Mouse (Mus musculus): ENCODE data around the gene Ifnb1.

The Ifnb1 gene

GRCm38 (mm10) chr4:88501247-88501646 is 21.3 kb downstream of the Ifnb1 start:
- no peak for DNase-seq (ENCODE audit: low spot score)

DNA sequence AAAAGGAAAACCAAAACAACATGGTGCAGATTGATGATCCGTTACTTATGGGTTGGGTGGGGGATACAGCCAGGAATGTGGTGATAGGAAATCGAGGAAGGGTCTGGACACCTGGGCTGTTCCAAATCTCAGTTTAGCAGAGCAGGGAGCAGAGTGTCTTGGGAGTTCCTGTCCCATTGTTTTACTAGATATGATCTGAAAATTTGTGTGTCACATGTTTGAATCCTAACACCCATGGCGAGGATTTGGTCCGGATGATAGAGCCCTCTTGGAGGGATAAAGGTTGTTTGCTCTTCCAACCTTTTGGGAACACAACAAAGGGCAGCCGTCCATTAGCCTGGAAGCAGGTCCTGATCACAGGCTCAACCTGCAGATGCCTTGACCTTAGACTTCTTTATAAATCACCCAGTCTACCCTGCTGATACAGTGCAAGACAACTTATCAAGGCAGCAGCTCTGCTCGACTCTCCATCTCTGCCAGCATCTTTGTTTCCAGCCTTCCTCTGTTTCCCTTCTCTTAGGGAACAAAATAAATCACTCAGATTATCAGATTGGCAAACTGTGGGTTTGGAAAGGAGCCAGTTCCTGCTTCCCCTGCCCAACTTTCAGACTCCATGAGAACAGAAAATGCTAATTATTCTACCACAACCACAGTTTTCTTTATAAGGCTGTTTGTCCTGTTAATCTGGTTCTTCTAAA is 26.1 kb downstream of the Ifnb1 start:
- DNase-seq (ENCODE audit: low spot score), result no peak

- no peak for DNase-seq (ENCODE audit: low spot score)
These were observed 33.0 kb downstream of the Ifnb1 start for GRCm38 (mm10) chr4:88489622-88490021.

GRCm38 (mm10) chr4:88488107-88488506 is 34.5 kb downstream of the Ifnb1 start:
- DNase-seq (ENCODE audit: low spot score), result no peak

- no peak for DNase-seq (ENCODE audit: low spot score)
These were observed 42.4 kb downstream of the Ifnb1 start for GRCm38 (mm10) chr4:88480130-88480529.

DNA sequence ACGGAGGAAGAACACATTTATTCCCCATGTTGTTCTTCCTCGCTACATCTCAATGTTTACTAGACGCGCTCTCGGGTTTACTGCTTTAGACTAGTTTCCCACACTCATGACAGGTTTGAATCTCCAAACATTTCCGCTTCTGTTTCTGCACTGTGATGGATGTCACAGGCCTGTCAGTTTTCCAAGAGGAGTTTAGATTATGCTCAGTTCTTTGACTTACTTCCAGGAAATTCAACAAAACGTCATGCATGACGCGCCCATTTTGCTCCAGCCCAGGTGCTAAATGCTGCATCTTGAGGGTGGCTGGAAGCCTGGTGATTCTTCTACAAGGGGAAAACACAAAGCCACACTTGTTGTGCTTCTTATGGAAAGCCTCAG is 43.8 kb downstream of the Ifnb1 start:
- DNase-seq (ENCODE audit: low spot score), result no peak

DNA sequence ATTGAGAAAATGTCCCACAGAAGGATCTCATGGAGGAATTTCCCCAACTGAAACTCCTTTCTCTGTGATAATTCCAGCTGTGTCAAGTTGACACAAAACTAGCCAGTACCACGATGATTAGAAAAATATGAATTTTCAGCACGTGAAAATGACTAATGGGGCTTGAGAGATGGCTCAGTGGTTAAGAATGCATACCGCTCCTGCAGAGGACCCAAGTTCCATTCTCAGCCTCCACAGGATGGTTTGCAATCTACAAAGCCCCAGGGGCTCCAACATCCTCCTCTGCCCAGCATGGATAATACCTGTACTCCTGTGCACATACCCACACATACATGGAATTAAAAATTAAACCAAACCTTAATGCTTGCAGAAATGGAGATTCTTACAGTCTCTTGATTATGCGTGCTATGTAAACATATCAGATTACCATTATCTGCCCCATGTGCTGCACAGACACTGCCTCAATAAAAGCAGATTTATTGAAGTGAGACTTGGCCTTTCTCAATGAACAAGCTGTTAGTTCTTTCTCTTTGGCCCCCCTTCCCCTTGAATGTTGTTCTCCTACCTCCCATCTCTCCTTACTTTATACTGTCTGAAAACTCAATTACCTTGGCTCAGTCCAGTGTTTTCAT is 44.3 kb downstream of the Ifnb1 start:
- no peak for DNase-seq (ENCODE audit: low spot score)

DNA sequence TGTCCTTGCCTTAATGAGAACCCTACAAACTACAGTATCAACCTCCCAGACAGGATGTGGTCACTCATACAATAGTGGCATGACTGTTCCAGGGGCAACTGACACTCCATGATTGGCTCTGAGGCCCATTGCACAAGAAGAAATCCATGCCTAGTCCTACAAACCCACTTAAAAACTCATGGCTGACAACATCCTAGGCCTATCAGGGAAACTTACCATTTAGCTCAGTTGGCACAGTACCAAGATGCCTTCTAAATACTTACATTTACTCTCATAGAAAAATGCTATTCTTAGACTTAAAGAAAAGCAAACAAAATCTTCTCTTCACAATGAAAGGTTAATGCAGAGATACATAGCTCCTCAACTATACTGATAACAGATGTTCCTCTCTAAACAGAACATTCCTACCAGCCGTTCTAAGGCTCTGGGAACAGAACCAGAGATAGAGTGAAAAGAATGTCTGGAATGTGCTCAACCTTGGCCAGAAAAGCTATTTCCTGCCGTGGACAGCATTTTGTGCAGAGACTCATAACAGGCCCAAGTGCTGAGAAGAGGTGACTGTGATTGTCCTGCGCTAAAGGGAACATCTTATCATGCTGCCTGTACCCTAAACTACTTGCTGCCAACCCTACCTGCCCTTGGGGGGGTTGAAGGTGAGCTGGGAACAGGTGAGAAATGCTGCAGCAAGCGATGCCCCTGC is 45.9 kb downstream of the Ifnb1 start:
- DNase-seq (ENCODE audit: low spot score), result no peak

DNA sequence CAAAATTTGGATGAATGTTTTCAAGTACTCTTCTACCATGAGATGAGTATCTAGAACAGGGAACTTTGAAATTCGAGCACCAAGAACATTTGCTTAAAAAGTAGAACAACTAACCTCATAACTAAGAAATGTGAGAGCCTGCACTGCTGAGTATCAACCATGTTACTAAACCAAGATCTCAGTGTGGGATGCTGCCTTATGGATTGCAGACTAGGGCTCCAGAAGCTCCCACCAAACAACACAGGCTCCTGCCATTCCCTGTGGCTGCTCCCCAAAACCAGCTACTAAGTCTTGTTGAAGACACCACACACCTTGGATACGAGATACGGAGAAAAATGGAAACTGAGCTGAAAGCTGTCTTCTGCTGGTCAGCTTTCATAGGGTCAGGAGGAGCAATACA is 46.5 kb downstream of the Ifnb1 start:
- DNase-seq (ENCODE audit: low spot score), result no peak
